Mouse (Mus musculus) lung, adult 2 months (tissue): ENCODE results near the gene Tpst1. TPM values are rescaled to one million over a fixed set of nuclear protein-coding genes. Genes with fewer than 3 reads are reported as not detected.

Source experiments
- DNase-seq: peaks from one replicate; pipeline ENCODE4 v3.0.0; 2022
- H3K4me1 ChIP-seq: fragments of 200-500 bp; 2 replicates; pipeline ENCODE4 v1.6.1; 2011; ENCODE audit warnings: low read length; ENCODE audit not compliant: control insufficient read depth, insufficient read depth
- H3K4me3 ChIP-seq: fragments of 200-500 bp; replicated peaks from 2 replicates; pipeline ENCODE3; 2011; ENCODE audit warnings: low read depth, mild to moderate bottlenecking, control low read depth, low read length; ENCODE audit errors: extremely low read depth
- CTCF ChIP-seq: fragments of 200-500 bp; IDR thresholded peaks from 2 replicates; pipeline ENCODE4 v1.5.1; 2011; ENCODE audit warnings: mild to moderate bottlenecking, low read length, control low read depth; ENCODE audit not compliant: insufficient read depth
- POLR2A ChIP-seq: fragments of 200-500 bp; IDR thresholded peaks from 2 replicates; pipeline ENCODE4 v1.6.1; 2011; ENCODE audit warnings: low read depth, mild to moderate bottlenecking, control low read depth, low read length, borderline replicate concordance; ENCODE audit errors: extremely low read depth
- WGBS: fragments of 180-500 bp; shearing (Covaris S2); methylation state at CpG from one replicate; pipeline ENCODE4 v1.1.7; 2018; 5-methylcytosine and 5-hydroxymethylcytosine counted together
- polyA plus RNA-seq: library from polyadenylated mRNA; depleted of rRNA; stranded (reverse); fragments of >200 nt; gene quantifications from 2 replicates; pipeline ENCODE4 v1.2.3, GENCODE M21; 2012

Tpst1 gene
- polyA plus RNA-seq, 1 experiment: 24.5 TPM

DNA sequence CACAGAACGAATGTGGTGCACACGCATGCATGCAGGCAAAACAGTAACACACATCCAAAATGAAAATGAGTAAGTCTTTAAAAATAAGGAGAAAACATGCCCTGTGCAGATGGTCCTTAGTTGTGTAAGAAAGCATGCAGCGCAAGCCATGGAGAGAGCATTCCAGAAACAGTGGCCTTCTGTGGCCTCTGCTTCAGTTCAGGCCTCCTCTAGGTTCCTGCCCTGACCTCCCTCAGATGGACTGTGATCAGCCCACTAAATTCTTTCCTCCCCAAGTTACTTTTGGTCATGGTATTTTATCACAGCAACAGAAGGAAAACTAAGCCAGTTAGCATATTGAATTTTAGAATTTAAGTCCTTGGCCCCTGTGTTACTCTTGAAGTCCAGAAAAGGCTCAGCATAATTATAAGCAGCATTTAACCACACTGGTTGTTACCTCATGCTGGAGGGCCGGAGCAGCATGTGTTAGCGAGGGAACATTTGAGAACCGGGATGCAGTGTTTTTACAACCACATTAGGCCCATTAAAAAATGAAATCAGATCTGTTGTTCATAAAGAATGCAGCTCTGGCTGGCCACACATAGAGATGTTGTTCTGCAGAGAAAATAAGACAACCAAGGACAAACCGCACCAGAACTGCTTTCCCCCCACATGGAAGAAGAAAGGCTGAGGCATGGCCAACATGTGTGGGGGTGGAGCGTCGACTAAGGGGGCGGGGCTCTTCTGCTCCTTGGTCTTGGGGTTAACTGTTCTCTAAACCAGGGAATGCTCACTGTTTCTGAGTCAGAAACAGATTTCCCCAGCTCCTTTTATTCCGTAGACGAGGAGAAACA, 37.7 kb downstream of the Tpst1 start:
- WGBS: 73% methylated on average over 12 of the region's 12 CpGs
- Histone ChIP-seq H3K4me3 (no peak overlapping the region), H3K4me1 (no peaks in the 10 kb centered on the region; the same call in 1 of the 2 replicates)
- TF ChIP-seq POLR2A (no peak), CTCF (no peak)
- DNase-seq: no peak

DNA sequence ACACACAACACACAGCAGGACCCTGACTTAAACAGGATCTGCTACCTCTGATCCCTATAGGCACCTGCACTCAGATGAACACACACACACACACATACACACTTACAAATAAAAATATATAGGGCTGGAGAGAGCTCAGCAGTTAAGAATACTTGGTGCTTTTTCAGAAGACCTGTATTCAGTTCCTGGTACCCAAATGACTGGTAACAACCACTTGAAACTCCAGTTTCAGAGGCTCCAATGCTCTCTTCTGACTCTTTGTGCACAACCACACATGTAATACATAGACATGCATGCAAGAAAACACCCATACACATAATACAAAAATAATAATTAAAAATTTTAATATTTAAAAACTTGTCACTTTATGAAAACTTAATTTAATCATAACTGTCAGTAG, 39.5 kb downstream of the Tpst1 start:
- Histone ChIP-seq H3K4me1 (no peaks in the 10 kb centered on the region; the same call in 1 of the 2 replicates), H3K4me3 (no peak overlapping the region)
- no peak for TF ChIP-seq POLR2A
- TF ChIP-seq CTCF: no peak
- DNase-seq: no peak

DNA sequence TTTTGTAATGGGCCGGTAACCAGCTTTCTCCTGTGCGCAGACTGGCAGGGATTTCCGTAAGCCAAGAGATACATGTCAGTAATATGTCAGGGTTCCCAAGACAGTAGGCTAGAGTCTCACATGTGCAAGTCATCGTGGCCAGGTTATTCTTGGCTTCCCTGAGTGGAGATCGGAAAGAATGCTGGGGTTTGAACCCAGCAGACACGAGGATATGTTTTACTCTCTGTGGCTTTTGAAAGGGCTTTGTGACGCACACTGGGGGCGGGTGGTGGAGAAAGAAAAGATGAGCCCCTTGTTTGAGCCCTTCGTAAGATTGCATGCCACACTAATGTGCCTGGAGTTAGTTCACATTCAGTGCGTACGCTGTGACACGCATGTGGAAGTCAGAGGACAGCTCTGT, 43.0 kb downstream of the Tpst1 start:
- Histone ChIP-seq H3K4me3 (no peak overlapping the region), H3K4me1 (peaks cover 3% of the 10 kb centered on the region; the same call in 1 of the 2 replicates)
- no peak for DNase-seq
- TF ChIP-seq POLR2A: no peak
- TF ChIP-seq CTCF: no peak
- 88% methylated on average over 12 of the region's 12 CpGs for WGBS

DNA sequence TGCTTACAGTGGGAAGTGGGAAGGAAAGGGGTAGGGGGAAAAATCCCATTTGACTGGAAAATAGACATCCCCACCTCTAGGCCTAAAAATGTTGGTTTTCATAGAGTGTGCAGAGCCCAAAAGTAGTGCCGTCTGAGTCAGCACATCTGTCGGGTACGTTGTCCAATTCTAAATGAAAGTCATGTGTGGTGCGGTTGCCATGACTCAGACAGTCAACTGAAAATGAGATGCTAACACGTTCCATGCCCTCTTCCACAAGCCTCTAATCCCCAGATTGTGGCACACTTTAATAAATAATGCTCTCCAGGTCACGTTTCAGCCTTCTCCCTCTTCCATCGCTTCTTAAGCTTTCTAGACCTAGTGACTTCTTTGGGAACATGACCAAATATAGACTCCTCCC, 43.7 kb downstream of the Tpst1 start:
- 74% methylated on average over 7 of the region's 7 CpGs for WGBS
- TF ChIP-seq POLR2A (no peak), CTCF (no peak)
- H3K4me3 ChIP-seq: no peak overlapping the region
- no peak for DNase-seq
- H3K4me1 ChIP-seq: peaks cover 3% of the 10 kb centered on the region; the same call in 1 of the 2 replicates

DNA sequence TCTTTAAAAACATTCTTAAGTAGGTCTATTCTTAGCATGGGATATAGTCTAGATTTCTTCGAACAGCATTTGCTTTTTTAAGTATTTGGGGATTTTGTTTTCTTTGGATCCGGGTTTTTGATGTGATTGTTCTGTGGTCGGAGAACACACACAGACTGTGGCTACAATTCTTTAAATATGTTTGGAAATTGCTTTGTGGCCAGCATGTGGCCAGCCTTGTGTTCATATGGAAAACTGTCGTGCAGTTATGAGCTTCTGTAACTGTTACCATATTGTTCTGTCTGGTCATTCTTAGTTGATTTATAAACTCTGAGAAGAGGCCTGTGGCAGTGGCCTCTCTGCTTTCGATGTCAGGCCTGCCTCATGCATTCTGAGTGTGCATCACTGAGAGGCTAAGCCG, 44.8 kb downstream of the Tpst1 start:
- TF ChIP-seq POLR2A (no peak), CTCF (no peak)
- 59% methylated on average over 6 of the region's 6 CpGs for WGBS
- H3K4me1 ChIP-seq: peaks cover 3% of the 10 kb centered on the region; the same call in 1 of the 2 replicates
- no peak for DNase-seq
- H3K4me3 ChIP-seq: no peak overlapping the region

DNA sequence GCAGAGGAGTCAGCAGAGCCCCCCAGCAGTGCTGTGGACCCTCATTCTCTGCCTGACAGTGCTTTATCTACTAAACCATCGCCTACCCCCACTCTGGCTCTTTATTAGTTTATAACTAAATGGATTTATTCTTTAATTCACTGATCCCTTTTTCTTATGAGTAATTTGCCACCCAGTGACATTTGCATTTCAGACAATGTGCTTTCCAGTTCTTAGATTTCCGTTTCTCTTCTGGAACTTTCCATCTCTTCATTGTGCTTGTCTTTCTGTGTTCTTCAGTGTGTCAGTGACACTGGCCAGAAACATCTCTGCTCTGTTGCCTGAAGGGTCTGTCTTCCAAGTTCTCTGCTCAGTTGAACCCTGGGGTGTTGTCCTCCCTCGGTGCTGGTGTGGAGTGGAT, 46.1 kb downstream of the Tpst1 start:
- 67% methylated on average over 3 of the region's 3 CpGs for WGBS
- TF ChIP-seq POLR2A (no peak), CTCF (no peak)
- peaks cover 3% of the 10 kb centered on the region; the same call in 1 of the 2 replicates for H3K4me1 ChIP-seq
- no peak for DNase-seq
- H3K4me3 ChIP-seq: no peak overlapping the region

DNA sequence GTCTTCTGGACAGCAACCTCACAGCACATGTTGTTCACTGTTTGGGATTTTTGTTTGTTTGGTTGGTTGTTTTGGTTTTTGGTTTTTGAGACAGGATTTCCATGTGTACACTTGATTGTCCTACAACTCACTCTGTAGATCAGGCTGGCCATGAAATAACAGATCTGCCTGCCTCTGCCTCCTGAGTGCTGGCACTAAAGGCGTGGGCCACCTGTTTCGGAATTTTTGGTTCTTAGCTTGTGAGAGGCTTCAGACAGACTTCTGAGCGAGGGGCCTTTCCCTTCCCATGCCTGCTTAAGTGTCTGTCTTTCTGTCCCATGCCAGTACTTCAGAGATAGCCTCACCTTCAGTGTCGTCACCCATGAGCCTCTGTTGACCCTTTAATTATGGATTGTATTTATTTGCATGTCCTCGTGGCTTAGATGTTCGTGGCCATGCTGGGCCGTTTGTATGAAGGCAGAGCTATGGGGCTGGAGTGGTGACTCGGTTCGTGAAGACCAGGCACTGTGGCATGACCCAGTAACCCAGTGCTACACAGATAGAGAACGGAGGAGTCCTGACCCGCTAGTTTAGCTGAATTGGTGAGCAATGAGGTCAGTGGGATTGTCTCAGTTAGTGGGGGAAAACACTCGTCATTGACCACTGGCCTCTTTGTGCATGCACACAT, 47.1 kb downstream of the Tpst1 start:
- peaks cover 3% of the 10 kb centered on the region; the same call in 1 of the 2 replicates for H3K4me1 ChIP-seq
- DNase-seq: no peak
- TF ChIP-seq POLR2A: no peak
- TF ChIP-seq CTCF: no peak
- 80% methylated on average over 12 of the region's 12 CpGs for WGBS
- no peak overlapping the region for H3K4me3 ChIP-seq

DNA sequence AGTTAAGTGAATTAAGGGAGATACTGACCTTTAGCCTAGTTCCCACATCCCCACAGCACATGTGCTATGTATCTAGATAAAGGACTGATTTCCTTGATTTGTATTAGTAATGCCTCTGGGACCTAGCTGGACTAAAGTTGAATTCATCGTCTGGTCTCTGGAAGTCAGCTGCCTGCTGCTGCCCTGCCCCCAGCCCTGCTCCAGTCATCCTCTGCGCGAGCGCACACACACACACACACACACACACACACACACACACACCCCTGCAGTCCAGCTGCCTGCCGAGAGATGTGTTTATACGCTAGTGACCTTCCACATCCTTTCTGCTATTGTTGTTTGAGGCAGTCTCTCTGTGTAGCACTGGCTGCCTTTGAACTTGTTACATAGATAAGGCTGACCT, 47.8 kb downstream of the Tpst1 start:
- no peak for DNase-seq
- no peak for TF ChIP-seq CTCF
- TF ChIP-seq POLR2A: no peak
- Histone ChIP-seq H3K4me1 (peaks cover 3% of the 10 kb centered on the region; the same call in 1 of the 2 replicates), H3K4me3 (no peak overlapping the region)
- 36% methylated on average over 6 of the region's 6 CpGs for WGBS

DNA sequence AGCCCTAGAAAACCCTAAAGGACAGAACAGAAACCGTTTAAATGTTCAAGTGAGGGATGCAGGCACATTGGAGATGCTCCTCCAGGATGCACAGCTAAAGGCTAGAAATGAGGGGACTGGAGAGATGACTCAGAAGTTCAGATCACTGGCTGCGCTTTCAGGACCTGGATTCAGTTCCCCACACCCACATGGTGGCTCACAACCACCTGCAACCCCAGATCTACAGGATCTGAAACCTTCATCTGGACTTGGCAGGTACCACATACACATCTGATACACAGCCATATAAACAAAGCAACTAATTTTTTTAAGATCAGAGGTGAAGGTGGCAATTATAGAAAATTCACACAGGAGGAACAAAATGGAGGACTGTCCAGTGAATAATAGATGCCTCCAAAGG, 49.2 kb downstream of the Tpst1 start:
- peaks cover 3% of the 10 kb centered on the region; the same call in 1 of the 2 replicates for H3K4me1 ChIP-seq
- DNase-seq: no peak
- 78% methylated on average over 2 of the region's 2 CpGs for WGBS
- H3K4me3 ChIP-seq: no peak overlapping the region
- TF ChIP-seq POLR2A: no peak
- no peak for TF ChIP-seq CTCF

DNA sequence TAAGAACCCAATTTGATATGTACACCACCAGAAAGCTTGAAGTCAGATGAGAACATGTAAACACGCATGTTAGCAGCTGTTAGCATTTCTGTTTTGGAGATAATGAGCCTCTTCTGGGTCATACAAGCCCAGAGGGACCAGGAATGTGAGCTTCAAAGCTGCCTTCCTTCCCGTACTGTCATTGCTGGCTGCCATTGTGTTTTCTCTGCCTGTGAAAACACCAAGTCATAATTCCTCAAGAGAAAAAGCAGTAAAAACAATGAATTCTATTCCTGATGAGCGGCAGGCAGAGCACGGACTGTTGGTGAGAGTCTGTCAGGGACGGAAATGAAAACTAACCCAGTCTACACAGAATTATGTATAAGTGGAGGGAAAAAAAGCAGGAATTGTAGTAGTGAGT, 51.1 kb downstream of the Tpst1 start:
- 84% methylated on average over 5 of the region's 5 CpGs for WGBS
- H3K4me3 ChIP-seq: no peak overlapping the region
- H3K4me1 ChIP-seq: no peaks in the 10 kb centered on the region
- TF ChIP-seq CTCF: no peak
- DNase-seq: no peak
